Comparison of ENCODE assay signal across 15 mouse cellular contexts in the genomic region with DNA sequence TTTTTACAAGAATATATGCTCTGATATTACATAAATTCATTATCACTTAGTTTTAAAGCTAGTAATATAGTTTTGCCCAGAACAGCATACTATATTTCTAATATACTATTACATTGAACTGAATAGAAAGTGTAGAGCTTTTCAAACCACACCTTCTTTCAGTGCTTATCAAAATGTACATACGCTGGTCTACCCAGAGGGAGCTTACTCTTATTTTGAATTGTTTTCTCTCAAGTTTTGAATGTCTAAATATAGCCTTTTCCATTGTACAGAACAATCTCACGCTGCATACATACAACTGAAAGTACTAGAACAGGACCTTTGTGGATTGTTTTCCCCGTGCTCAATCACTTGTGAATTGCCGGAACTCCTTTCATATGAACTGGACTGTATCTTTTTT. TPM values are rescaled to one million over a fixed set of nuclear protein-coding genes. Genes with fewer than 3 reads are reported as not detected.
DNase-seq lines count a peak whose midpoint lies in the region; ATAC-seq lines count a peak whose summit lies in the region.
"Had no signal": no experiment of that assay in that cellular context is flagged by ENCODE, and none has a peak within 500 bp of the region (broad histone marks: within the 10 kb centered on the region; RNA-seq: fewer than 3 reads in every experiment).

No protein-coding gene starts in this region.

- no peak overlapping the region for H3K4me3 ChIP-seq in liver, embryonic 12.5 days
- no peak overlapping the region for H3K4me3 ChIP-seq in liver, embryonic 13.5 days (replicated peaks)
- H3K4me3 ChIP-seq in stomach, embryonic 14.5 days (ENCODE audit: low read depth, low read length): no peak overlapping the region
- H3K4me3 ChIP-seq in kidney, embryonic 16.5 days (ENCODE audit: low read length): no peak overlapping the region
- H3K4me3 ChIP-seq: embryonic facial prominence, embryonic 10.5 days; forebrain, embryonic 15.5 days; heart, embryonic 12.5 days; hindbrain, embryonic 15.5 days had no signal

- ATAC-seq in liver, embryonic 12.5 days: peak; percentile 42
- peak; percentile 41; the same call in 1 of the 2 replicates for ATAC-seq in liver, embryonic 13.5 days (ENCODE audit: low read depth)
- ATAC-seq in stomach, embryonic 14.5 days (ENCODE audit: insufficient number of reproducible peaks, insufficient read depth, low FRiP score, low read depth): peak; percentile 37; the same call in 1 of the 2 replicates
- ATAC-seq in kidney, embryonic 16.5 days (ENCODE audit: low FRiP score, low TSS enrichment): no peak
- no peak for ATAC-seq in erythroblast, adult 5-6 weeks (replicated peaks; ENCODE audit: low FRiP score, poor library complexity, severe bottlenecking)
- ATAC-seq: forebrain, embryonic 15.5 days had no signal

- no peak overlapping the region for H3K9ac ChIP-seq in liver, embryonic 12.5 days
- no peak overlapping the region for H3K9ac ChIP-seq in liver, embryonic 13.5 days
- no peak overlapping the region for H3K9ac ChIP-seq in stomach, embryonic 14.5 days (replicated peaks; ENCODE audit: low read depth, low read length)
- no peak overlapping the region for H3K9ac ChIP-seq in kidney, embryonic 16.5 days (replicated peaks; ENCODE audit: low read length)
- H3K9ac ChIP-seq: forebrain, embryonic 15.5 days; heart, embryonic 12.5 days; hindbrain, embryonic 15.5 days had no signal

- H3K27ac ChIP-seq in liver, embryonic 12.5 days: peak overlapping the region; percentile 62; the same call in 1 of the 2 replicates
- H3K27ac ChIP-seq in liver, embryonic 13.5 days: no peak overlapping the region
- no peak overlapping the region for H3K27ac ChIP-seq in stomach, embryonic 14.5 days (ENCODE audit: low read length)
- no peak overlapping the region for H3K27ac ChIP-seq in kidney, embryonic 16.5 days (ENCODE audit: low read length)
- H3K27ac ChIP-seq: embryonic facial prominence, embryonic 10.5 days; forebrain, embryonic 15.5 days; hindbrain, embryonic 15.5 days had no signal

- no peak overlapping the region for H3K4me2 ChIP-seq in liver, embryonic 12.5 days
- no peak overlapping the region for H3K4me2 ChIP-seq in liver, embryonic 13.5 days
- H3K4me2 ChIP-seq in stomach, embryonic 14.5 days (replicated peaks; ENCODE audit: low read depth, low read length): no peak overlapping the region
- no peak overlapping the region for H3K4me2 ChIP-seq in kidney, embryonic 16.5 days (replicated peaks; ENCODE audit: low read depth, low read length)
- H3K4me2 ChIP-seq: forebrain, embryonic 15.5 days; heart, embryonic 12.5 days; hindbrain, embryonic 15.5 days had no signal

- peaks cover 13% of the 10 kb centered on the region; the same call in 1 of the 2 replicates for H3K4me1 ChIP-seq in liver, embryonic 12.5 days
- peaks cover 11% of the 10 kb centered on the region for H3K4me1 ChIP-seq in liver, embryonic 13.5 days (replicated peaks)
- H3K4me1 ChIP-seq in stomach, embryonic 14.5 days (ENCODE audit: control insufficient read depth, insufficient read depth, low read length): no peaks in the 10 kb centered on the region
- no peaks in the 10 kb centered on the region for H3K4me1 ChIP-seq in kidney, embryonic 16.5 days (ENCODE audit: insufficient read depth, low read length)
- H3K4me1 ChIP-seq: embryonic facial prominence, embryonic 10.5 days; forebrain, embryonic 15.5 days; heart, embryonic 12.5 days; hindbrain, embryonic 15.5 days had no signal

- WGBS in liver, embryonic 12.5 days (ENCODE audit: insufficient replicate concordance): 54% methylated on average over 4 of the region's 4 CpGs
- WGBS in liver, embryonic 13.5 days (ENCODE audit: insufficient replicate concordance): 53% methylated on average over 4 of the region's 4 CpGs
- 88% methylated on average over 4 of the region's 4 CpGs for WGBS in stomach, embryonic 14.5 days
- WGBS in kidney, embryonic 16.5 days: 83% methylated on average over 4 of the region's 4 CpGs

- H3K36me3 ChIP-seq in liver, embryonic 12.5 days: no peaks in the 10 kb centered on the region
- H3K36me3 ChIP-seq in liver, embryonic 13.5 days: no peaks in the 10 kb centered on the region
- H3K36me3 ChIP-seq in stomach, embryonic 14.5 days (ENCODE audit: control insufficient read depth, insufficient read depth, low read length): no peaks in the 10 kb centered on the region
- no peaks in the 10 kb centered on the region for H3K36me3 ChIP-seq in kidney, embryonic 16.5 days (ENCODE audit: insufficient read depth, low read length)
- H3K36me3 ChIP-seq: embryonic facial prominence, embryonic 10.5 days; forebrain, embryonic 15.5 days; heart, embryonic 12.5 days; hindbrain, embryonic 15.5 days had no signal

- DNase-seq in liver: no peak
- no peak for DNase-seq in liver, embryonic 13.5 days
- DNase-seq: adrenal gland, adult 2 months; adrenal gland, postnatal 25 days; cerebellum, adult 2 months; cerebellum, postnatal 10 days; gastrocnemius, postnatal 36 days had no signal

- H3K9me3 ChIP-seq in liver, embryonic 12.5 days (replicated peaks): no peaks in the 10 kb centered on the region
- H3K9me3 ChIP-seq in liver, embryonic 13.5 days (replicated peaks): no peaks in the 10 kb centered on the region
- no peaks in the 10 kb centered on the region for H3K9me3 ChIP-seq in stomach, embryonic 14.5 days (ENCODE audit: control insufficient read depth, low read depth, low read length)
- no peaks in the 10 kb centered on the region for H3K9me3 ChIP-seq in kidney, embryonic 16.5 days (ENCODE audit: low read length)
- H3K9me3 ChIP-seq: embryonic facial prominence, embryonic 10.5 days; forebrain, embryonic 15.5 days; heart, embryonic 12.5 days; hindbrain, embryonic 15.5 days had no signal

- H3K27me3 ChIP-seq in liver, embryonic 12.5 days (replicated peaks): no peaks in the 10 kb centered on the region
- no peaks in the 10 kb centered on the region for H3K27me3 ChIP-seq in liver, embryonic 13.5 days
- no peaks in the 10 kb centered on the region for H3K27me3 ChIP-seq in stomach, embryonic 14.5 days (ENCODE audit: control insufficient read depth, insufficient read depth, low read length)
- H3K27me3 ChIP-seq in kidney, embryonic 16.5 days (ENCODE audit: insufficient read depth, low read length): no peaks in the 10 kb centered on the region
- H3K27me3 ChIP-seq: forebrain, embryonic 15.5 days; heart, embryonic 12.5 days; hindbrain, embryonic 15.5 days had no signal

RNA-seq across cellular contexts. Expression of a gene that starts 23.6 kb away (rescaled TPM):
- polyA plus RNA-seq in liver, embryonic 12.5 days (2016; fragmentation: Nextera tagmentation; extraction: Ambion mirVana): 10.9 and 12.5 TPM in 2 replicates
- 11.8 and 12.3 TPM in 2 replicates for polyA plus RNA-seq in liver, embryonic 13.5 days (2015; fragmentation: Nextera tagmentation; extraction: Ambion mirVana)
- polyA plus RNA-seq in stomach, embryonic 14.5 days (2014; fragmentation: Nextera tagmentation; extraction: Ambion mirVana): 46.2 and 55.1 TPM in 2 replicates
- polyA plus RNA-seq in kidney, embryonic 16.5 days (2015; fragmentation: Nextera tagmentation; extraction: Ambion mirVana): 227 and 249 TPM in 2 replicates
- 1.2 TPM in 1 of 2 replicates, not detected in the other for total RNA-seq in erythroblast, adult 5-6 weeks (2015; ENCODE audit: low replicate concordance)
- total RNA-seq in erythroblast, adult 5-6 weeks (2017; ENCODE audit: low replicate concordance): not detected in 2 replicates

Comparison
In these comparisons a context has a peak if more than half of its experiments do, and no peak if none do; other contexts are left out.
1. ATAC-seq: peak in liver, embryonic 12.5 days (single experiment), liver, embryonic 13.5 days (single experiment) and stomach, embryonic 14.5 days (single experiment); none in kidney, embryonic 16.5 days (single experiment) and erythroblast, adult 5-6 weeks (single experiment).